Mouse (Mus musculus): ENCODE results near the gene Caly.

DNA sequence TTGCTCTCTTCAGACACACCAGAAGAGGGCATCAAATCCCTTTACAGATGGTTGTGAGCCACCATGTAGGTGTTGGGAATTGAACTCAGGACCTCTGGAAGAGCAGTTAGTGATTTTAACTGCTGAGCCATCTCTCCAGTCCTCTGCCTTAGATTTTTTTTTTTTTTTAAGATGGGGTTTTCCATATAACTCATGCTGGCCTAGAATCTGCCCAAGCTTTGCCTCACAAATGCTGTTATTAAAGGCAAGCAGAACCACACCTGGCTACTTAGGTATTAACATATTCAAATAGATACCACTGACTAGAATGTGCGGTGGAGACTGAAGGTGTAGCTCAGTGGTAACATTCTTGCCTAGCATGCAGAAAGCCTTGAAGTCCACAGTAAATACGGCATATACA lies 38.1 kb upstream of the Caly start:
- TF ChIP-seq CTCF (IDR thresholded peaks at IDR 0.05; ENCODE audit: insufficient read depth, low read length) (no peak), POLR2A (IDR thresholded peaks at IDR 0.05; ENCODE audit: borderline replicate concordance, extremely low read depth, low read depth, low read length) (no peak)

Measured in lung, adult 2 months (tissue).